Mouse (Mus musculus) neutrophil, adult 5-6 weeks (primary cell): ENCODE results near the gene Mdga1. TPM values are rescaled to one million over a fixed set of nuclear protein-coding genes. Genes with fewer than 3 reads are reported as not detected.

Source experiments
- ATAC-seq: fragments of 151-379, 151-347 bp; 2 replicates; pipeline ENCODE4 v1.8.0; 2017; ENCODE audit warnings: mild to moderate bottlenecking, moderate TSS enrichment; ENCODE audit not compliant: insufficient number of reproducible peaks, poor library complexity, low FRiP score, severe bottlenecking; ENCODE audit errors: extremely low read depth
- total RNA-seq: library from RNA; stranded (forward); fragments of 200-1000 nt; gene quantifications from 2 replicates; pipeline ENCODE4 v1.2.3, GENCODE M21; 2017

Gene Mdga1
- total RNA-seq, 1 experiment from 2014 or later = 0.58 TPM

DNA sequence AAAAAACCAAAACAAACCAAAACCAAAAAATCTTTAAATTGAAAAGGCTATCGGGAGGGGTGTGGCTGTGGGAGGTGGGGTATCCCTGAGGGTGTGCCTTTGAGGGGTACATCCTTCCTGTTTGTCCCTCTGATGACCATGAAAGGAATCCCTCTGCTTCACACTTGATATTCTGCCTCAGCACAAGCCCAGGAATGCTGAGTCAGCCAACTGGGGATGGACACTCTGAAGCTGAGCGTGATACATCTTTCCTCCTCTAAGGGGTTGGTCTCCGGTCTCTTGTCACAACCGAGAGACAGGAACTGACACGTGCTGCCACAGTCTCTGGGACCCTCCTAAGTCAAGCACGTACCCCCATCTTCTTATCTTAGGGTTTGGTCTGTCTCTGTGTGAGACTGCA lies 37.1 kb downstream of the Mdga1 start:
- ATAC-seq = no peak

DNA sequence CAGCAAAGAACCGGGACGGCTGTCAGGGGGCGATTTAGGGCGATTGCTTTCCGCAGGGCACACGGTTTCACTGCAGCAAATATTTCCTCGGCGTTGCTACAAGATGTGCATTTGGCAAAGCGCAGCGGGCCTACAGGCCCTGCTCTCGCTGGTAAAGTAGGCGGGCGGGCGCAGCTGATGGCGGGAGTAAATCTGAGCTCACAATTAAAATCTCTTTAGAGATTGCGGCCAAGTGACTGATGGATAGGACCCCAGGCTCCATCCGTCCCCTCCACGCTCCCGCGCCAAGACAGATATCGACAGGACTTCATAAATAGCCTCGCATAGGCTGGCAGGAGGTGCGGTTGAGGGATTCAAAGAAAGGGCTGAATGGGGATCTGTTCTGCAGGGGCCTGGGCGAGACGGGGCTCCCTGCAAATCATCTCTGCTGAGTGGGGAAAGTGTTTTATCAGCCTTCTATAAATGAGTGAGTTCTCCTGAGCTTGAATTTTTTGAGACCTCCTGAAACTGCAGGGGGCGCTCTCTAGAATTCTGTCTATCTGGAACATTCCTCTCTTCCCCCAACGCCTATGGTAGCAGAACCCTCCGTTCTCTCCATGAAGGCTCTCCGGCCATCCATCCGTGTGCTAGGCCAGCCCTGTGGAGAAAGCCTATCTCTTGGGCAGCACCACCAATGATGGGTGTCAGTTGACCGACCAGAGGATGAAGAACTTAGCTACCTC lies 38.5 kb downstream of the Mdga1 start:
- no peak for ATAC-seq

DNA sequence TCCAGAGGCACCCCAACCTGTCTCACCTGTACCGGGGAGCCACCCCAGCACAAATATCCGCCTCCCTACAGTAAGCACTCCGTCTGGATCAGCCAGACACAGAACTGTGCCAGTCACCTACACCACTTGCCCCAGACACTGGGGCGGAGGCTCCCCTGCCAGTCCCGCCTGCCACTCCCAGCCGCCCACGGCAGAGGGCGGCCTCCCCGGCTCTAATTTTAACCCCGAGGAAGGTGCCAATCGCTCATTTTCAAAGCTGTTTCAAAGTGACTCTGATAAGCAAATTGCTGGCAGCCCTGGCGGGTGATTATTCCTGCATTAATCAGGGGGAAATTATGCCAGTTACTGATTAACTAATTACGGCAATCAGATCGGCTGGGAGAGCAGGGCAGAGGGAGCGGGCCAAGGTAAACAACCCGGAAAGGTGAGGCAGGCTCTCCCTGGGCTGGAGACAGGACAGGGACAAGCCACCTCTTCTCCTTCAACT lies 41.1 kb downstream of the Mdga1 start:
- no peak for ATAC-seq

DNA sequence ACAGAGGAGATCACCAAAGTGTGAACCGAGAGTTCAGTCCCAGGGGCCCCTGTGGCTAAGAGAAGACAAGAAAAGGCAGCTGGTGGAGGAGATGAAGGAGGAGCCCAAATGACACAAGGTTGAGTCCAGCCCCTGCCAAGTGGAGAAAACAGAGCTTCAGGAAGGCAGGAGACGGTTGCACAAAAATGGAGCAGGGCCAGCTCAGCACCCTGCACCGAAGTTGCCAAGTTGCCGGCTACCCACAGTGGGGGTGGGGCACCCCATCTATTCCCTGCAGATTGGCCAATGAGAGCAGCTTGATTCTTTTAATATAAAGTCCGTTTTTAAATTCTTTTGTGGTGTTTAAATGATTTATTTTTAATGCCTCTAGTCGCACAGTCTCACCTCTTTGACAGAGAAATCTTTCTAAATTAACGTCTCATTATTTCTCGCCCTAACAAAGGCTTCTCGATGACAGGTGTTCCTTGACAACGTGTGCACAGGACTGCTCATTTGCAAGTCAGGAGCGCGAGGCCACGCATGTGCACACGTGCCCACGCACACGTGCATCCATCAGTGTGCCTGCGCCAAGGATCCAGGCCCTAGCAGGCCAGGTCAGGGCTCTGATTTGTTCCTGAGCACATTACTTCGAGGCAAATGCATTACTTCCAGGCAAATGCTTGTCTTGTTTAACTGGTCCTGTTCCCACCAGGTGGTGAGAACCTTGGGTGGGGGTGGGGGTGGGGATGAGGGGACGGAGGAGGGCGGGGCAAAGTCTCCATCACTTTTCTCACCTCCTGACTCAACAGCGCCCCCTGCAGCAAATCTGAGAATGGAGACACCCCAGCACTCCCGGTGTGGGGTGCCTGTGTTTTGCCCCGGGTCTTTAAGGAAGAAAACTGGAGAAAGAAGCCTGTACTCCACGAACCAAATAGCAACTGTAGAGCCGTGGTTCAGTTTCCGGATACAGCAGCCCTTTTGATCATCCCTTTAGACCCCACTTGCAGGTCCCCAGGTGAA lies 44.0 kb downstream of the Mdga1 start:
- ATAC-seq = no peak

GRCm38 (mm10) chr17:29920089-29920488 lies 49.8 kb downstream of the Mdga1 start:
- ATAC-seq = no peak

DNA sequence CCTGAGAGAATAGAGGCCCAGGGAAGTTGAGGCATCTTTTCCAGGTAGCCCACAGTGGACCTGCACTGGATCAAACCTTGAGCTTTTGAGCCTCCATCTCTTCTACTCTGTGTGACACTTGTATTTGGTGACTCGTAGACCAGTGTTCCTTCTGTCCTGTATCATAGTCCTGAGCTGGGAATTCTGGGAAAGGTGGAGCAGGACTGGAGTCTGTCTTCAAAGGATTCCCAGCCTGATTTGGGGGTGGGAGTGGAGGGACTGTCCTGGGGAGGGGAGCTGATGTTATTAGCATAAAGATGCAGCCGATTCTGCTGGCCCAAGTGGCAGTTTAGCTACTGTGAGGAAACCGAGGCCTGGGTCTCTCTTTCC lies 50.4 kb downstream of the Mdga1 start:
- ATAC-seq = no peak

GRCm38 (mm10) chr17:29918791-29919551 lies 50.9 kb downstream of the Mdga1 start:
- no peak for ATAC-seq

DNA sequence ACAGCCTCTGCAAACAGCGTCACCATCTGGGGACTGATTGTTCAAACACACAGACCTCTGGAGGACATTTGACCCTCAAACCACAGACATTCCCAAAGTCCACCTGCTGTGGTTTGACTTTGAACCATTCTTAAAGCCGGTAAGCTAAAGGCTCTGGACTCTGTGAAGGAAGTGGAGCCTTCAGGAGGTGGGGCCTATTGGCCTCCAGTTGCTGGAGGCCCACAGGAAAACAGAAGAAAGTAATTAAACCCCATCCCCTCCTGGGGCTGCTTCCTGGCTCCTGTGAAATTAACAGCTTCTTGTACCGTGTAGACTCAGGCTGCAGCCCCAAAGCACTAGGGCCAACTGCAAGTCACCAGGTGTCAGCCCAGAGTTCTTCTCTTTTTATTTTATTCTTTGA lies 52.9 kb downstream of the Mdga1 start:
- ATAC-seq = no peak

GRCm38 (mm10) chr17:29915820-29916219 lies 54.1 kb downstream of the Mdga1 start:
- no peak for ATAC-seq

GRCm38 (mm10) chr17:29913301-29913965 lies 56.5 kb downstream of the Mdga1 start:
- no peak for ATAC-seq

- no peak for ATAC-seq
These were observed 57.2 kb downstream of the Mdga1 start for GRCm38 (mm10) chr17:29912733-29913132.

DNA sequence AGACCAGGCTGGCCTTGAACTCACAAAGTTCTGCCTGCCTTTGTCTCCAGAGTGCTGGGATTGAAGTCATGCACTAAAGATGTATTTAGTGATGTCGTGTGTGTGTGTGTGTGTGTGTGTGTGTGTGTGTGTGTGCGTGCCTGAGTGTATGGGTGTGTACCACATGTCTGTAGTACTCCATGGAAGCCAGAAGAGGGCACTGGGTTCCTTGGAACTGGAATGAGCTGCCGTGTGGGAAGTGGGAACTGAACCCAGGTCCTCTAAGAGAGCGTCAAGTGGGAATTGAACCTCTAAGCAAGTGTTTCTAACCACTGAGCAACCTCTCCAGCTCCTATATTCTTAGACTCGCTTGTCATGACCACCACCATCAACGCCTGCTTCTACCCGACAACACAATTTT lies 60.9 kb downstream of the Mdga1 start:
- no peak for ATAC-seq

DNA sequence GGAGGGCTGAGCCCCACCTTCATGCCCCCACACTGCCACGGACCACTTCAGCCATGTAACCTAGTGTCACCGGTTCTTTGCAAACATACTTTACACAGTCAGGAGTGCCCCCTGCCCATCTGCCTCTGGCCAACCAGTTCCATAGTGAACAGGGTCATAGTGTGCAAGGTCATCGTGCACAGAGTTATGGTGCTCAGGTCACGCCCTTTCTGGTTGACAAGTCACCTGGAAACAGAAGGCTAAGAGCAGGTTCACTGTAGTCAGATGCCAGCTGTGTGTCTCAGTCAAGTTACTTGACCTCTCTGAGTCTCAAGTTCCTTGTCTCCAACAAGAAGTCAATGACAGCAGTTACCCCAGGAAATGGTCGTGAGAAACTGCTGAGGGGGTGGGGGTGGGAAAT lies 65.2 kb downstream of the Mdga1 start:
- ATAC-seq = 0 out of 2 replicates have a peak, but pooled peaks have one; percentile 13

DNA sequence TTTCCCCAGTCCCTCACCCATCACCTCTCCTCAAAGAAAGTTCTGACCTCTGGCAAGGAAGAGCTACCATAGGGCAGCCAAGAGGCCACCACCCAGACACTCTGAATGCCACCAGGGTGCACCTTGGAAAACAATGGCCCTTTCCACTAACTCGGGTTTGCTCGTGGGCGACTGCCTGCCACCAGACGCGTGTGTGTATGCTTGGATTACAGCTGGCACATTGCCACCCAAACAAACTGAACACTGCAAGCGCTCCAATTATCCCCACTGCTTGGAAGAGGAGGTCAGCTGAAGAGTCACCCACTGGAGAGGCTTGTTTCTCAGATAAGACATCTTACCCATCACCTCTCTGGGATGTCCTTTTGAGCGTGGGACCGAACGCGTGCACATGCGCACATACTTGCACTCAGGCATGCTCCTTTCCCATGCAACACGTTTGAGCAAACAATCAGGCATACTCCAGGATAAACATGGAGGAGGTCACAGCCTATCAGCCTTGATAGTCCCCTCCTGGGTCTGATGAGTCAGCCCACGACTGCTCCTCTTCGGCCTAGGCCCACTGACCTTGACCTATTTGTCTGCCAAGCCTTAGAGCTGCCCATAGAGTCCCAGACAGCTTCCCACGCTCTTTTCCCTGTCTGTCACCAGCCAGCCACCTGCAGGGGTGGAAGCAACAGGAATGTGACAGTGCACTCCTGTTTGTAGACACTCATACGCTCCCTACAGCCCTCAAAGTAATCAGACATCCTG lies 67.3 kb downstream of the Mdga1 start:
- no peak for ATAC-seq

GRCm38 (mm10) chr17:29900289-29900688 lies 69.6 kb downstream of the Mdga1 start:
- no peak for ATAC-seq

DNA sequence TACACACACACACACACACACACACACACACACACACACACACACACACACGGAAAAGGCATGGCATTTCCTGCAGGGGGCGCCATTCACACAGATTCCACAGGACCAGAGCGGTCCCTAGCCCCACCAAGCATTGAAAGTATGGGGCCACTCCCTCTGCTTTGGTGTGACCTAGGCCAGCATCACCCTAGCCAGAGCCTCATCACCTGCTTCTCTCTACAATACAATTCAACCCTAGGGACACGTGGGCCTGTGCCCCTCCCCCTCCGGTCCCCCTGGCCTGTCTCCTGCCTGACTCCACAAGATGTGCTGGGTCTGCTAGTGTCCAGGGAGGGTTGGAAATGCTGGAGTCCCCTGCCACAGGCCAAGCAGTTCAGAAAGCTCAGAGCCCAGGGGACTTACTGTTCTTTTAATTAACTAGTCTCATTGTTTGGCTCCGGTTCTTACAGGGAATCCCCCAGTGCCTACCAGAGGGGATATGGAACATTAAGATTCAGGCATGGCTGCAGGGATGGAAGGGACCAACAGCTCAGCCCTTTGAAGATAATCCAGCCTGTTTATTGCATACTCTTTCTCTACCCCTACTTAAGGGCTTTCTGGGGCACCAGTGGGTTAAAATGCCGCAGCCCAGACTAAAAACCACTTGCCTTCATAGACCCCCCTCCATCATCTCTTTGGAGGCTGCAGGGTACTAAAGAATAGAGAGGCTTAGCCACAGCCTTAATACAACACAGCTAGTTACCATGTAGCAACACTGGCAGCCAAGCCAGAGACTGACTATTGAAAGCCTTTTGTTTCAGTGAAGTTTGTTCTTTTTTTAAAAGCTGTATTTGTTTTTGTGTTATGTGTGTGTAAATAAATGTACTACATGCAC lies 73.5 kb downstream of the Mdga1 start:
- ATAC-seq = no peak

DNA sequence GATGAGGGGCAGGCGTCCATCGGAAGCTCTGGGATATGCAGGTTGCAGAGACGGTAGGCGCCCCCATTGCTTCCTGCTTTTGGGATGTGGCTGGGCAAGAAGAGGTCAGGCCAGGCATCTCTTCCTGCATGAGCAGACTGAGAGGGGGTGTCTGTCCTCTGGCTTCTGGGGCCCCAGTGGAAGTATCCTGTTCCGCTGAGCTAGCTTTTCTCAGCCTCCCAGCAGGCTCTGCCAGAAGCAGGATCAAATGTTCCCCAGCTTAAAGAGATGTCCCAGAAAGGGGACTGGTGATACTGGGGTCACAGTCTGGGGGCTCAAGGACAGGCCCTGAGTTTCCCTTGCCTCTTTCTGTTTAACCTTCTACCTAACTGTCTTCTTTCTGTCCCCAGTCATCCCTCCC lies 74.3 kb downstream of the Mdga1 start:
- ATAC-seq = no peak
